Mouse (Mus musculus) myocyte (in vitro differentiated cells): ENCODE data around the gene Atp8b4. TPM values are rescaled to one million over a fixed set of nuclear protein-coding genes. Genes with fewer than 3 reads are reported as not detected.

Experiments
- H3K27me3 ChIP-seq: one replicate; pipeline ENCODE4 v1.6.1; 2011; ENCODE audit not compliant: control insufficient read depth, insufficient read depth, insufficient read length
- H3K36me3 ChIP-seq: one replicate; pipeline ENCODE4 v1.6.1; 2011; ENCODE audit not compliant: control insufficient read depth, insufficient read depth
- H3K4me2 ChIP-seq: one replicate; pipeline ENCODE4 v1.6.1; 2011; ENCODE audit warnings: low read depth, control low read depth
- H3K4me3 ChIP-seq: one replicate; pipeline ENCODE4 v1.5.1; 2011; ENCODE audit warnings: mild to moderate bottlenecking, control low read depth, moderate library complexity
- H3K79me2 ChIP-seq: one replicate; pipeline ENCODE4 v1.6.1; 2011; ENCODE audit not compliant: control insufficient read depth, insufficient read depth
- H3ac ChIP-seq: one replicate; pipeline ENCODE4 v1.6.1; 2011; ENCODE audit not compliant: control insufficient read depth, insufficient read length
- CEBPB ChIP-seq: IDR thresholded peaks from 2 replicates; pipeline ENCODE4 v1.6.1; 2011; ENCODE audit warnings: mild to moderate bottlenecking, moderate library complexity; ENCODE audit not compliant: poor library complexity, insufficient read depth, severe bottlenecking
- E2F4 ChIP-seq: IDR thresholded peaks from one replicate; pipeline ENCODE4 v1.6.1; 2011; ENCODE audit warnings: mild to moderate bottlenecking, control low read depth, moderate library complexity; ENCODE audit not compliant: insufficient read depth
- MAX ChIP-seq: IDR thresholded peaks from one replicate; pipeline ENCODE4 v1.6.1; 2011; ENCODE audit warnings: low read depth, mild to moderate bottlenecking, control low read depth
- MYOD1 ChIP-seq, 3 experiments: IDR thresholded peaks; one replicate each; pipeline ENCODE4 v1.6.1; 2011; ENCODE audit warnings: control low read depth in 2 of 3, low read depth in 2 of 3, mild to moderate bottlenecking in 2 of 3, moderate library complexity in 1 of 3; ENCODE audit not compliant: insufficient read length in 2 of 3, control insufficient read depth in 1 of 3
- MYOG ChIP-seq, 3 experiments: IDR thresholded peaks; one replicate each; pipeline ENCODE4 v1.6.1; 2011; ENCODE audit warnings: control low read depth in 2 of 3, low read depth in 2 of 3, mild to moderate bottlenecking in 2 of 3; ENCODE audit not compliant: insufficient read length in 2 of 3, control insufficient read depth in 1 of 3, insufficient read depth in 1 of 3
- POLR2A ChIP-seq: IDR thresholded peaks from one replicate; pipeline ENCODE4 v1.6.1; 2011; ENCODE audit warnings: low read depth, mild to moderate bottlenecking, control low read depth, moderate library complexity; ENCODE audit not compliant: insufficient read length
- POLR2AphosphoS2 ChIP-seq: IDR thresholded peaks from one replicate; pipeline ENCODE4 v1.6.1; 2011; ENCODE audit warnings: low read depth, control low read depth; ENCODE audit not compliant: insufficient read length
- REST ChIP-seq: IDR thresholded peaks from one replicate; pipeline ENCODE4 v1.6.1; 2011; ENCODE audit warnings: mild to moderate bottlenecking, control low read depth, moderate library complexity; ENCODE audit not compliant: insufficient read depth, insufficient read length
- SRF ChIP-seq: IDR thresholded peaks from one replicate; pipeline ENCODE4 v1.6.1; 2011; ENCODE audit warnings: low read depth; ENCODE audit not compliant: control insufficient read depth, insufficient read length
- TCF12 ChIP-seq: IDR thresholded peaks from one replicate; pipeline ENCODE4 v1.6.1; 2011; ENCODE audit warnings: mild to moderate bottlenecking, control low read depth; ENCODE audit not compliant: poor library complexity, insufficient read depth, severe bottlenecking
- TCF3 ChIP-seq: IDR thresholded peaks from one replicate; pipeline ENCODE4 v1.6.1; 2011; ENCODE audit warnings: low read depth, control low read depth; ENCODE audit not compliant: insufficient read length
- USF1 ChIP-seq: IDR thresholded peaks from one replicate; pipeline ENCODE4 v1.6.1; 2011; ENCODE audit warnings: low read depth, mild to moderate bottlenecking, control low read depth, moderate library complexity
- polyA plus RNA-seq: library from polyadenylated mRNA; unstranded; fragments of >200 nt; fragmentation: generic; extraction: Trizol; gene quantifications from one replicate; pipeline ENCODE4 v1.2.1, GENCODE M21; 2012; ENCODE audit warnings: missing spikeins

Atp8b4 gene
- polyA plus RNA-seq, 1 experiment, result 0.01 TPM

DNA sequence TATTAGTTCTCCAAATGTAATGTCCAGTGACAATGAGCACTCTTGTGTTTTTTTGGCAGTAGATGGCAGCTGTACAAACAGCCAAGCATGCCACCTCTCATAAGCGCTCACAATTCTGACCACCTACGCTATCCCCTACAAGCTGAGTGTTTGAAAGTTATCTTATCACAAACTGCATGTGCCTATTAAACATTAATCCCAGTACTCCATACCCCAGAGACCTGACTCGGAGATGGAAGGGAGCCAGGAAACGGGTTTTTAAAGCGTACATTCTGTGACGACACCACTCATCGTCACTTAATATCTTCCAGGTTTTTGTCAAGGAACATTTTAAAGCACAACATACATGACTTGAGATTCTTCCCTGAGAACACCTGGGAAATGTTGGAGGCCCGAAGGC lies 128.8 kb downstream of the Atp8b4 start:
- Histone ChIP-seq H3K79me2 (no peaks in the 10 kb centered on the region), H3ac (no peak overlapping the region), H3K4me3 (no peak overlapping the region), H3K27me3 (no peaks in the 10 kb centered on the region), H3K36me3 (no peaks in the 10 kb centered on the region), H3K4me2 (no peak overlapping the region)
- no peak for TF ChIP-seq USF1
- TF ChIP-seq TCF12, result no peak
- TF ChIP-seq POLR2AphosphoS2, result no peak
- TF ChIP-seq MAX, result no peak

DNA sequence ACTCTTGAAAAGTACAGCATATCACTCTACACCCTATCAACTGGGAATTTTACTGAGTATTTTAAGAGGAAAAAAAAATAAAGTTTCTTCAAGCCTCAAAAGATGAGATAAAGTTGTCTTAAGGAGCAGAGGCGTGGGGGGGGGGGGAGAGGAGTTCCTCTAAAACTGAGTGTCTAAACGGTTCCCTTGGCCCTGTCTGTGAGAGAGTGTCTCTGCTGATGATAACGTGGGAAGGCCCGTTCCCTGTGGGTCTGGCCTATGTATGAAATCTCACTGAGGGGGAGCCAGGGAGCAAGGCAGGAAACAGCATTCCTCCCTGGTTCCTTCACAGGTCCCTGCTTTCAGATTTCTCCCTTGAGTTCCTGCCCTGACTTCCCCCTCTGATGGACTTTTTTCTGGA lies 130.7 kb downstream of the Atp8b4 start:
- Histone ChIP-seq H3ac (no peak overlapping the region), H3K4me3 (no peak overlapping the region), H3K36me3 (no peaks in the 10 kb centered on the region), H3K79me2 (no peaks in the 10 kb centered on the region), H3K4me2 (no peak overlapping the region), H3K27me3 (no peaks in the 10 kb centered on the region)
- TF ChIP-seq MYOD1 (IDR thresholded peaks at IDR 0.05; ENCODE audit: control insufficient read depth in 1 of 3, insufficient read length in 2 of 3, low read depth in 2 of 3) (no peak), CEBPB (no peak), TCF12 (no peak), POLR2A (no peak), MYOG (IDR thresholded peaks at IDR 0.05; ENCODE audit: control insufficient read depth in 1 of 3, insufficient read depth in 1 of 3, insufficient read length in 2 of 3, low read depth in 2 of 3) (no peak), USF1 (no peak), TCF3 (no peak), REST (no peak), MAX (no peak)

GRCm38 (mm10) chr2:126363745-126364725 lies 136.4 kb downstream of the Atp8b4 start:
- no peaks in the 10 kb centered on the region for H3K79me2 ChIP-seq
- H3K36me3 ChIP-seq, result no peaks in the 10 kb centered on the region
- H3K4me3 ChIP-seq, result no peak overlapping the region
- H3ac ChIP-seq, result no peak overlapping the region
- TF ChIP-seq MYOG (IDR thresholded peaks at IDR 0.05; ENCODE audit: control insufficient read depth in 1 of 3, insufficient read depth in 1 of 3, insufficient read length in 2 of 3, low read depth in 2 of 3), result no peak
- TF ChIP-seq TCF3, result no peak
- TF ChIP-seq POLR2A, result no peak
- TF ChIP-seq E2F4, result no peak
- TF ChIP-seq CEBPB, result no peak
- TF ChIP-seq MYOD1 (IDR thresholded peaks at IDR 0.05; ENCODE audit: control insufficient read depth in 1 of 3, insufficient read length in 2 of 3, low read depth in 2 of 3), result no peak
- TF ChIP-seq POLR2AphosphoS2, result no peak
- TF ChIP-seq MAX, result no peak
- no peaks in the 10 kb centered on the region for H3K27me3 ChIP-seq
- no peak overlapping the region for H3K4me2 ChIP-seq

DNA sequence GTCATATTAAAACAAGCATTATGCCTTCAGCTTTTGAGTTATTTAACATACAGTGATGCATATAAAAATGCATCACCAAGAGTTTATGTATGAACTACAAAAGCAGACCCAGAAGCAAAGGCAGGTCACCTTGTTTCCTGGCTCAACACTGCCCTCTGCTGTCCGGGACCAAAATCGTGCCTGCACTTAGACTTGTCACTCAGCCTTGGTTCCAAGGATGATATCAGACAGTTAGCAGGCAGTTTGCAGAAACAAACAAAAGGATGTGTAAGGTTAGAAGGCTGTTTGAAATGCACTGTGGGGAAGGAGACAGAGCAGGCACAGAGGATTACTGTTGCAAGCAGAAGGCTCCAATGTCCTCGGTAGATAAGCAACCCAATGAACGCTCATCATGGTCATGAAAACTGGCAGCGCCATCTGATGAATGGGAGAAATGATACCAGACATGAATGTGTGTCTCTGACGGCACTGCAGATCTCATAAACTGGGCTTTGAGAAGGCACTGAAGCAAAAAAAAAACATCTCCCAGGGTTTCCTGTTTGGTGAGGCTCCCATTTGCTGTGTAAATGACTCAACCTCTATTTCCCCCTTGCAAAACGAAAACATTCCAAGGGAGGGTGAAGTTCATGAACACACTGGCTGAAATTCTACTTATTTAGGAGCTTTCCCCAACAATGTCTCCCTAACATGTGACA lies 137.3 kb downstream of the Atp8b4 start:
- Histone ChIP-seq H3K4me3 (no peak overlapping the region), H3K36me3 (no peaks in the 10 kb centered on the region), H3K79me2 (no peaks in the 10 kb centered on the region), H3K27me3 (no peaks in the 10 kb centered on the region), H3K4me2 (no peak overlapping the region), H3ac (no peak overlapping the region)
- no peak for TF ChIP-seq MYOD1 (IDR thresholded peaks at IDR 0.05; ENCODE audit: control insufficient read depth in 1 of 3, insufficient read length in 2 of 3, low read depth in 2 of 3)
- no peak for TF ChIP-seq MYOG (IDR thresholded peaks at IDR 0.05; ENCODE audit: control insufficient read depth in 1 of 3, insufficient read depth in 1 of 3, insufficient read length in 2 of 3, low read depth in 2 of 3)
- TF ChIP-seq POLR2AphosphoS2, result no peak
- no peak for TF ChIP-seq REST
- no peak for TF ChIP-seq TCF12
- TF ChIP-seq USF1, result no peak

- H3K79me2 ChIP-seq, result no peaks in the 10 kb centered on the region
- H3K27me3 ChIP-seq, result no peaks in the 10 kb centered on the region
- TF ChIP-seq E2F4, result no peak
- no peak for TF ChIP-seq MAX
- TF ChIP-seq TCF3, result no peak
- TF ChIP-seq CEBPB, result no peak
- no peak for TF ChIP-seq TCF12
- TF ChIP-seq POLR2AphosphoS2, result no peak
- TF ChIP-seq MYOD1 (IDR thresholded peaks at IDR 0.05; ENCODE audit: control insufficient read depth in 1 of 3, insufficient read length in 2 of 3, low read depth in 2 of 3), result no peak
- TF ChIP-seq MYOG (IDR thresholded peaks at IDR 0.05; ENCODE audit: control insufficient read depth in 1 of 3, insufficient read depth in 1 of 3, insufficient read length in 2 of 3, low read depth in 2 of 3), result no peak
- no peak for TF ChIP-seq REST
- TF ChIP-seq USF1, result no peak
- no peak for TF ChIP-seq POLR2A
- no peak for TF ChIP-seq SRF
- no peak overlapping the region for H3K4me3 ChIP-seq
- H3K36me3 ChIP-seq, result no peaks in the 10 kb centered on the region
- H3K4me2 ChIP-seq, result no peak overlapping the region
- no peak overlapping the region for H3ac ChIP-seq
Measured at GRCm38 (mm10) chr2:126361131-126361810, 139.2 kb downstream of the Atp8b4 start.
